Mouse (Mus musculus) testis, adult 2 months (tissue): ENCODE results near the gene Ralgapa1.

Experiments
- CTCF ChIP-seq: fragments of 200-500 bp; IDR thresholded peaks from 2 replicates; pipeline ENCODE4 v1.5.1; 2012; ENCODE audit warnings: low read depth, mild to moderate bottlenecking, inconsistent platforms, low read length, moderate library complexity; ENCODE audit not compliant: control insufficient read depth, insufficient read depth, insufficient replicate concordance
- POLR2A ChIP-seq: fragments of 200-500 bp; IDR thresholded peaks from 2 replicates; pipeline ENCODE4 v1.6.1; 2012; ENCODE audit warnings: low read depth, mild to moderate bottlenecking, inconsistent platforms, low read length, moderate library complexity; ENCODE audit not compliant: control insufficient read depth

GRCm38 (mm10) chr12:55820119-55820660 lies 777 bp downstream of the Ralgapa1 start:
- TF ChIP-seq CTCF (no peak), POLR2A (peak; percentile 47; the same call in 1 of the 2 replicates)
